Mouse (Mus musculus) liver, embryonic 15.5 days (tissue): ENCODE measurements around the gene Bmyc. TPM values are rescaled to one million over a fixed set of nuclear protein-coding genes. Genes with fewer than 3 reads are reported as not detected.
A peak's percentile ranks its signal among the peaks of the same experiment; 100 is the strongest.

Experiments used
- ATAC-seq: fragments of 200-750 bp; cut with Nextera tagmentation; 2 replicates; pipeline ENCODE4 v1.8.0; 2017; ENCODE audit warnings: moderate number of reproducible peaks, mild to moderate bottlenecking, moderate library complexity; ENCODE audit not compliant: insufficient read depth
- H3K27ac ChIP-seq: fragments of 300-500 bp; sonication (generic); replicated peaks from 2 replicates; pipeline ENCODE4 v1.5.1; 2015; ENCODE audit warnings: mild to moderate bottlenecking, inconsistent platforms
- H3K27me3 ChIP-seq: fragments of 300-500 bp; sonication (generic); 2 replicates; pipeline ENCODE4 v1.6.1; 2015; ENCODE audit warnings: mild to moderate bottlenecking, inconsistent platforms
- H3K36me3 ChIP-seq: fragments of 300-500 bp; sonication (generic); replicated peaks from 2 replicates; pipeline ENCODE4 v1.6.1; 2015; ENCODE audit warnings: moderate library complexity, mild to moderate bottlenecking, inconsistent platforms
- H3K4me1 ChIP-seq: fragments of 300-500 bp; sonication (generic); replicated peaks from 2 replicates; pipeline ENCODE4 v1.6.1; 2015; ENCODE audit warnings: inconsistent platforms
- H3K4me2 ChIP-seq: fragments of 300-500 bp; sonication (generic); 2 replicates; pipeline ENCODE4 v1.6.1; 2015; ENCODE audit warnings: moderate library complexity, mild to moderate bottlenecking, inconsistent platforms
- H3K4me3 ChIP-seq: fragments of 300-500 bp; sonication (generic); replicated peaks from 2 replicates; pipeline ENCODE4 v1.5.1; 2015; ENCODE audit warnings: mild to moderate bottlenecking, inconsistent platforms
- H3K9ac ChIP-seq: fragments of 300-500 bp; sonication (generic); 2 replicates; pipeline ENCODE4 v1.6.1; 2015; ENCODE audit warnings: moderate library complexity, mild to moderate bottlenecking, inconsistent platforms
- H3K9me3 ChIP-seq: fragments of 300-500 bp; sonication (generic); replicated peaks from 2 replicates; pipeline ENCODE4 v1.6.1; 2016; ENCODE audit warnings: inconsistent platforms
- WGBS: fragments of 180-500 bp; shearing (Covaris S2); methylation state at CpG from one replicate; pipeline ENCODE4 v1.1.7; 2015; ENCODE audit warnings: mixed read lengths; ENCODE audit not compliant: insufficient replicate concordance; 5-methylcytosine and 5-hydroxymethylcytosine counted together
- polyA plus RNA-seq: library from polyadenylated mRNA; unstranded; fragments of >200 nt; fragmentation: Nextera tagmentation; extraction: Ambion mirVana; gene quantifications from 2 replicates; pipeline ENCODE4 v1.2.1, GENCODE M21; 2015

Gene Bmyc
- polyA plus RNA-seq = 7.5 TPM in 2 replicates

DNA sequence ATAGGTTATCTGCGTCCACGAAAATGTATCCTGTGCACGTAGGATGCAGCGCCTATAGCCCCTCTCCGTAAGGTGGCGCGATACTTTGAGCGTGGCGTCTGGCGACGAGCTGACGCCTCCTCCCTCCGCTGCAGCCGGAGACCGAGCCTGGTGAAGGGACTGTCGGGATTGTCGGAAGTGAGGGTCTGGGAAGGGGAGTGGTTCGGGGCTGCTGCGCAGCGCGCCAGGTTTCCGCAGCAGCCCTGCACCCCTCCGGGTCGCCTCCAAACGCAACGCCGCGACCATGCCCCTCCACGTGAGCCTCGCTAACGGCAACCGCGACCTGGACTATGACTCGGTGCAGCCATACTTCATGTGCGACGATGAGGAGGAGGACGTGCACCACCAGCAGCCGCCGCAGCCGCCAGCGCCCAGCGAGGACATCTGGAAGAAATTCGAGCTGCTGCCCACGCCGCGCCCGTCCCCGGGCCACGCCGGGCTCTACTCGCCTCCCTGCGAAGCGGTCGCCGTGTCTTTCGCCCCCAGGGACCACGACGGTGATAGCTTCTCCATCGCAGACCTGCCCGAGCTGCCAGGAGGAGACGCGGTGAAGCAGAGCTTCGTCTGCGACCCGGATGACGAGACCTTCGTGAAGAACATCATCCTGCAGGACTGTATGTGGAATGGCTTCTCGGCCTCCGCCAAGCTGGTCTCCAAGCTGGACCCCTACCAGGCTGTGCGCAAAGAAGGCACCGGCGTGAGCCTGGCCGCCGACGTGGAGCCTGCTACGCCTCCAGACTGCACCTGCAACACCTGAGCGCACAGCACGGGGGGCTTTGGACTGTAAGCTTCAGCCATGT, at the start of gene Bmyc:
Gene Bmyc, plus strand, starts transcription at position 97 of the 839 bp plus-strand sequence.
- ATAC-seq = peak; percentile 47
- Histone ChIP-seq H3K4me2 (peak within 1 kb of the TSS; percentile 72), H3K9me3 (no peaks in the 10 kb centered on the region), H3K36me3 (no peaks in the 10 kb centered on the region), H3K27me3 (peaks cover 10% of the 10 kb centered on the region), H3K27ac (no peak within 1 kb of the TSS), H3K4me1 (no peaks in the 10 kb centered on the region; the same call in 1 of the 2 replicates), H3K9ac (peak within 1 kb of the TSS; percentile 27; the same call in 1 of the 2 replicates), H3K4me3 (peak within 1 kb of the TSS; percentile 56)
- under 1% methylated on average over 78 of the region's 78 CpGs for WGBS

DNA sequence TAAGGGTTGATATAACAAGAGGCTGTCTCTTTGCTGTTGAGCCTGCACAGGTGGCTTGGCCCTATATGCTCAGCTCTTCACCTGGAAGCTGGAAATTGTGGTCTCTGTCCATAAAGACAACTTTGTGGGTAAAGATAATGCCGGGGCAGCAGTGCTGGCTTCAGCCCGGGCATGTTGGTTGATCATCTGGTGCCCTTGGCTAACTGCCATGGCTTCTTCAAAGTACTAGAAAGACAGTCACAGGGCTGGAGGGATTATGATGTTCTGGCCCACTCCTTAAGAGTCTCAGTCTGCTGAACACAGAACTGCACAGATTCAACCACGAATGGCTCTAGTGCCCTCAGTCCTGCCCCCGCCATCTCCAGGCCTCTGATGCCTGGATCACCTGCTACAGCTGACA, 49.3 kb upstream of the Bmyc start:
- Histone ChIP-seq H3K4me2 (no peak overlapping the region), H3K27ac (no peak overlapping the region), H3K9me3 (no peaks in the 10 kb centered on the region), H3K4me3 (no peak overlapping the region), H3K36me3 (no peaks in the 10 kb centered on the region), H3K4me1 (no peaks in the 10 kb centered on the region), H3K27me3 (peaks cover 5% of the 10 kb centered on the region; the same call in 1 of the 2 replicates), H3K9ac (no peak overlapping the region)
- 69% methylated on average over 4 of the region's 4 CpGs for WGBS
- ATAC-seq = no peak

DNA sequence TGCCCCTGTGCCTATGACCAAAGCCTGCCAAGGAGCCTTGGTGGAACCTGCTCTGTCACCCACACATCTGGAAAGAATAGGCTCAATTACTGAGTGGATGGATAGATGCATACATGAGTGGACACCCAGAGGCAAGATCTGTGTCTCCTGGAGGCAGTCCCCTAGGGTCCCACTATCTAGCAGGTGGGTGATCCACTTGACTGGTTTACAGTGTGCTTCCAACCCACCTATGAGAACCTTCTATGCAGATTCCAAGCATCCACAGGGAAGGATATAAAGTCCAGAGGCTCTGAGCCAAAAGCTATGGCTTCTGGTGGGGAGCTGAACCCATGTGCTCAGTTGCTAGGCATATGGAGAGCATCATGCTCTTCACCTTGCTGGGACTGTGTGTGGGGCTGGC, 48.9 kb upstream of the Bmyc start, which contains the start of gene Lcn5:
Gene Lcn5, plus strand, starts transcription at position 301 of the 400 bp plus-strand sequence.
- Histone ChIP-seq H3K9ac (no peak within 1 kb of the TSS), H3K9me3 (no peaks in the 10 kb centered on the region), H3K4me1 (no peaks in the 10 kb centered on the region), H3K27ac (no peak within 1 kb of the TSS), H3K36me3 (no peaks in the 10 kb centered on the region), H3K27me3 (peaks cover 5% of the 10 kb centered on the region; the same call in 1 of the 2 replicates), H3K4me2 (no peak within 1 kb of the TSS), H3K4me3 (no peak within 1 kb of the TSS)
- ATAC-seq = no peak

DNA sequence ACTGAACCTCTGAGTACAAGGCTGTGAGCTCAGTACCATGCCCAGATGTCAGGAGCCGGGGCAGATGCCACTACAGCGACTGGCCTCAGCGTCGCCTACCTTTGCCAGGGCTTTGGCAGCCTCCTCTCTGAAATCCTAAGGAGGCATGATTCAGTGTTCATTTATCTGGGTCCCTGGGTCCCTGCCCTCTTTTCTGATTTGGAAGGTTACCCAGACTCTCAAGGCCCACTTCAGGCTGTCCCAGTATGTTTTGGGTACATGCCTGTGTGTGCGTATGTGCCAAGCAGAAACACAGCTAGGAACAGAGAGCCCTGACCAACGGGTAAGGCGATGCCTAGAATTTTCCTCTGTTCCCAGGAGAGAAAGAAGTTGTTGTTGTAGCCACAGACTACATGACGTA, 46.3 kb upstream of the Bmyc start:
- Histone ChIP-seq H3K9me3 (no peaks in the 10 kb centered on the region), H3K27me3 (no peaks in the 10 kb centered on the region), H3K4me3 (no peak overlapping the region), H3K36me3 (no peaks in the 10 kb centered on the region), H3K9ac (no peak overlapping the region), H3K4me2 (no peak overlapping the region), H3K27ac (no peak overlapping the region), H3K4me1 (no peaks in the 10 kb centered on the region)
- no peak for ATAC-seq
- WGBS = 74% methylated on average over 8 of the region's 8 CpGs

DNA sequence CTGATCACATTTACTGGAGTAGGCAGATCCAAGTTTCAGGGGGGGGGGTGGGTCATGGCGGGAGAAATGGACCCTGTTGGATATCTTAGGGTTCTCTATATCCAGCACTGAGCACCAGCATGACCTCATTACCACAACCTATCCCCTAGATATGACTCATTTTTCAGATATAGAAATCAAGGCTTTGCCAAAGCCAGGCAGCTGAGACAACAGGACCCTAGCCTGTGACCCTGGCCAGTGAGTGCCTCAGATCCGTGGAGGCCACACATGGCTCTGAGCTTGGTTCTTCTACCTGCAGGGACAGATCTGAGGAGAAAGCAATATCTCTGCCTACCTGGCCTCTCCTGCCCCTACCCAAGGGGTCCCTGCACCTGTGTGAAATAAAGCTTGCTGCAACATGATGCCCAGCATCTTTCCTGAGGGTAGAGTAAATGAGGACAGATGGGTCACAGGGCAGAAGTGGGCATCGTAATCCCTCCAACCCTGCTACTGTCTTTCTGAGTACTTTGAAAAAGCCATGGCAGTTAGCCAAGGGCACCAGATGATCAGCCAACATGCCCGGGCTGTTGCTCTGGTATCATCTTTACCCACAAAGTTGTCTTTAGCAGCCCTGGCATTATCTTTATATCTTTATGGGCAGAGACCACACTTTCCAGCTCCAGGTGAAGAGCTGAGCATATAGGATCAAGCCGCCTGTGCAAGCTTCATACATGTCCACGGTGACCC, 45.1 kb upstream of the Bmyc start:
- Histone ChIP-seq H3K9me3 (no peaks in the 10 kb centered on the region), H3K4me1 (no peaks in the 10 kb centered on the region), H3K27ac (no peak overlapping the region), H3K36me3 (no peaks in the 10 kb centered on the region), H3K4me2 (no peak overlapping the region), H3K27me3 (no peaks in the 10 kb centered on the region), H3K4me3 (no peak overlapping the region), H3K9ac (no peak overlapping the region)
- WGBS = 63% methylated on average over 6 of the region's 6 CpGs
- ATAC-seq = no peak

DNA sequence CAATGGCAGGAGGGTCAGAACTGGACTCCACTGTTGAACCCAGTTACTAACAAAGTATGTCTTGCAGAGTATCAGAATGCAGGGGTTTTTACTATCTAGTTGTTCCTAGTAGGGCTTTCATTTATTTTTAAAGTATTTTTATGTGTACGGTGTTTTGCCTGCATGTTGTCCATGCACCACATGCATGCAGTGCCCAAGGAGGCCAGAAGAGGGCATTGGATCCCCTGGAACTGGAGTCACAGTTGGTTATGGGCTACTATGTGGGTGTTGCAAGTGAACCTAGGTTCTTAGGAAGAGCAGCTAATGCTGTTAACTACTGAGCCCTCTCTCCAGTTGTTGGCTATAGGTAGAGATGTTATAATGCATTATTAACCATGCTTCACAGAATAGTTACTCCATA, 43.0 kb upstream of the Bmyc start:
- Histone ChIP-seq H3K27ac (no peak overlapping the region), H3K9me3 (no peaks in the 10 kb centered on the region), H3K27me3 (no peaks in the 10 kb centered on the region), H3K9ac (no peak overlapping the region), H3K36me3 (no peaks in the 10 kb centered on the region), H3K4me1 (no peaks in the 10 kb centered on the region), H3K4me3 (no peak overlapping the region), H3K4me2 (no peak overlapping the region)
- 50% methylated on average over 1 of the region's 1 CpGs for WGBS
- ATAC-seq = no peak

DNA sequence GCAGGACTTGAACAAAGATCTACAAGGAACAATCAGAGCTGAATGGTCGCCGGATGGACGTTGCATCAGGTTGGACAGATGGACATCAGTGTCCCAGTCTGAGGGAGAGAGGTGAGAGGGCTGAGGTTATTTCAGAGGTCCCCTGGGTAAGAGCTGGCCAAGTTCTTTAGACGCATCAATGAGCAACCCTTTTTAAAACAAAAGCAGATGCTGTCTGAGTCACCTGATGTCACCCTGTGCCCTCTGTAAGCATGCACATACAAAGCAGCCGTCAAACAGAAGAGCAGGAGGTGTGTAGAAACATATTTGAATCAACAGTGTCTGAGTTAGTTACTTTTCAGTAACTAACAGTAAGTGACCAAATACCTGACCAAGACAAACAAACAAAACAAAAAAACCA, 42.4 kb upstream of the Bmyc start:
- H3K27ac ChIP-seq = no peak overlapping the region
- no peaks in the 10 kb centered on the region for H3K36me3 ChIP-seq
- no peaks in the 10 kb centered on the region for H3K9me3 ChIP-seq
- no peak overlapping the region for H3K9ac ChIP-seq
- no peak for ATAC-seq
- no peak overlapping the region for H3K4me3 ChIP-seq
- 62% methylated on average over 5 of the region's 5 CpGs for WGBS
- H3K27me3 ChIP-seq = no peaks in the 10 kb centered on the region
- H3K4me2 ChIP-seq = no peak overlapping the region
- H3K4me1 ChIP-seq = no peaks in the 10 kb centered on the region

DNA sequence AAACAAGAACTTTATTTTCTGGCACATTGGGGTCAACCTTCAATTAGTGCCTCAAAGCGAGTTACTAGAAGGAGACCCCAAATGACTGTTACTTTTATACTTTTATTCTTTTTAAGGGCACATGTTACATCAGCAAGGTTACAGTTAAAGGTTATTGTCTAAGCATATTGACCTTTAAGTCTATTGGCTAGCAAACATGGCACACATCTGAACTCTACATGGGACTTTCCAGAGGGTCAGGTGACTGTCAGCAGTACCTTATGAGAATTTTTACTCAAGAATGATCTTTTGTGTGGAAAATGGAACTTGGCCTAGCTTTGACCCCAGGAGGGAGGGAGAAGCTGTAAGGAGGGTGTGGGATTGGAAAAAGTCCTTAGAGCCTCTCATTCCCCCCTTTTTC, 40.0 kb upstream of the Bmyc start:
- Histone ChIP-seq H3K36me3 (no peaks in the 10 kb centered on the region), H3K27ac (no peak overlapping the region), H3K4me2 (no peak overlapping the region), H3K27me3 (no peaks in the 10 kb centered on the region), H3K4me3 (no peak overlapping the region), H3K9me3 (no peaks in the 10 kb centered on the region), H3K9ac (no peak overlapping the region), H3K4me1 (no peaks in the 10 kb centered on the region)
- WGBS = 25% methylated on average over 1 of the region's 1 CpGs
- ATAC-seq = no peak

DNA sequence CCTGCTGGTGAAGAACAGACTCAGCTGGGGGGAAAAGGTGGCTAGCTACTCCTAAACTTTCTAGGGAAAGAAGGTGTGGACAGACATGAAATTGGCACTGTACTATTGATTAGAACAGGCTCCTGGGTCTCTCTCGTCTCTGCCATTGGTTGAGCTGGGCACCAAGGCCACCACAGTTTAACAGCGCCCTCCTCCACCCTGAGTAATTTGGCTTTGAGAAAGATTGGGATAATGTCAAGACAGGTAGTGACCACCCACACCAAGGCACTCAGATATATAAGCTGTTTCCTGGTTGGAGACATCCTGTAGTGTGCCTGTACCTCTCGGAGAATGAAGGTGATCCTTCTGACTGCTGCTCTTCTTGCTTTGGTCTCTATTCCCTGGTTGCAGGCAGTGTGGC, 30.1 kb upstream of the Bmyc start, which contains the start of gene Lcn6:
Gene Lcn6, plus strand, starts transcription at position 301 of the 400 bp plus-strand sequence.
- no peak within 1 kb of the TSS for H3K27ac ChIP-seq
- H3K9ac ChIP-seq = no peak within 1 kb of the TSS
- H3K27me3 ChIP-seq = no peaks in the 10 kb centered on the region
- H3K9me3 ChIP-seq = no peaks in the 10 kb centered on the region
- H3K36me3 ChIP-seq = no peaks in the 10 kb centered on the region
- no peak within 1 kb of the TSS for H3K4me3 ChIP-seq
- H3K4me1 ChIP-seq = no peaks in the 10 kb centered on the region
- 60% methylated on average over 3 of the region's 3 CpGs for WGBS
- no peak within 1 kb of the TSS for H3K4me2 ChIP-seq
- ATAC-seq = no peak

DNA sequence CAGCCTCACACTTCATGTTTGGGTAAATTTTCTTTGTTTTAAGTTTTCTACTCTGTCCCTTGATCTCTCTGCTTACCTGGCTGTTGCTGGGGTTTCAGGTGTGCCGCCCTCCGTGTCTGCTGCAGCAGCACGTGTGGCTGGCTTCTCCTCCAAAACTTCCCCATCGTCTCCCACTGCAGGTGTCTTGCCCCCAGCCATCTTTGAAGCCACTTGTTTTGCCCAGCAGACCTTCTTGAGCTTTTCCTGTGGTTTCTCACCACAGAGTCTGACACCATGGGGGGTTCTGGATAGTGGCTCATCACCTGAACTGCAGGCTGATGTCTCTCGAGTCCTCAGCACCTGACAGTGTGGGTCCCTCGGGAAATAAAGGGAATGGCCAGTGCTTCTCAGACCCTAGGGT, 27.0 kb upstream of the Bmyc start:
- Histone ChIP-seq H3K9me3 (no peaks in the 10 kb centered on the region), H3K9ac (no peak overlapping the region), H3K27ac (no peak overlapping the region), H3K36me3 (no peaks in the 10 kb centered on the region), H3K4me1 (no peaks in the 10 kb centered on the region), H3K4me3 (no peak overlapping the region), H3K27me3 (no peaks in the 10 kb centered on the region), H3K4me2 (no peak overlapping the region)
- WGBS = 60% methylated on average over 6 of the region's 6 CpGs
- ATAC-seq = no peak

DNA sequence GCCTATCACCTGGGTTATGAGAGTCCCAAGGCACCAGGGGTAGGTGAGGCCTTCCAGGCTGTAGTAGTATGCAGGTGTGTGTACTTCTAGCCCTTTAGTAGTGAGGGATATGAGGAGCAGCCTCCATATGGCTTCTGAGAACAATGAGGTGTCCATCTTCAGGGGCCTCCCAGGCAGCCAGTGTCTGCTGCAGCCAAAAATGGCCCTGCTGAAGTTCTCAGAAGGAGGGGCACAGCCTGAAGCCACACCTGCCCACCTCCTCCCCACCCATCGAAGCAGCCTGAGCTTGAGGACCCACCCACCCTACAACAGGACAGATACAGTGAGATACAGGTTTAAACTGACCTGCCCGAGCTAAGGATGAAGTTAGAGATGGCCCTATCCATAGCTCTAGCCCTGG, 24.1 kb upstream of the Bmyc start, which contains the start of gene Lcn10:
Gene Lcn10, plus strand, starts transcription at position 301 of the 400 bp plus-strand sequence.
- Histone ChIP-seq H3K4me3 (no peak within 1 kb of the TSS), H3K9me3 (no peaks in the 10 kb centered on the region), H3K27me3 (no peaks in the 10 kb centered on the region), H3K9ac (no peak within 1 kb of the TSS), H3K36me3 (no peaks in the 10 kb centered on the region), H3K4me2 (no peak within 1 kb of the TSS), H3K27ac (no peak within 1 kb of the TSS), H3K4me1 (no peaks in the 10 kb centered on the region)
- 35% methylated on average over 2 of the region's 2 CpGs for WGBS
- no peak for ATAC-seq
